Mouse (Mus musculus) heart, postnatal 0 days (tissue): ENCODE measurements around the gene Trove2. TPM values are rescaled to one million over a fixed set of nuclear protein-coding genes. Genes with fewer than 3 reads are reported as not detected.

Experiments
- ATAC-seq: fragments of 200-750 bp; cut with Nextera tagmentation; 2 replicates; pipeline ENCODE4 v1.8.0; 2017; ENCODE audit warnings: low read depth, moderate number of reproducible peaks, moderate library complexity; ENCODE audit not compliant: insufficient read depth
- DNase-seq: peaks from one replicate; pipeline ENCODE4 v3.0.0-alpha.2; 2016; ENCODE audit warnings: low spot score
- H3K27ac ChIP-seq: fragments of 300-500 bp; sonication (generic); 2 replicates; pipeline ENCODE4 v1.5.1; 2014; ENCODE audit warnings: low read depth, mild to moderate bottlenecking
- H3K27me3 ChIP-seq: fragments of 300-500 bp; sonication (generic); 2 replicates; pipeline ENCODE4 v1.6.1; 2014; ENCODE audit warnings: low read length, mixed read lengths; ENCODE audit not compliant: control insufficient read depth, insufficient read depth
- H3K36me3 ChIP-seq: fragments of 300-500 bp; sonication (generic); replicated peaks from 2 replicates; pipeline ENCODE4 v1.6.1; 2014; ENCODE audit warnings: low read length, mixed read lengths; ENCODE audit not compliant: control insufficient read depth, insufficient read depth
- H3K4me1 ChIP-seq: fragments of 300-500 bp; sonication (generic); 2 replicates; pipeline ENCODE4 v1.6.1; 2014; ENCODE audit warnings: antibody characterized with exemption; ENCODE audit not compliant: control insufficient read depth, insufficient read depth
- H3K4me2 ChIP-seq: fragments of 300-500 bp; sonication (generic); 2 replicates; pipeline ENCODE4 v1.6.1; 2014; ENCODE audit warnings: low read depth, mild to moderate bottlenecking, low read length, moderate library complexity
- H3K4me3 ChIP-seq: fragments of 300-500 bp; sonication (generic); 2 replicates; pipeline ENCODE4 v1.5.1; 2014; ENCODE audit warnings: low read depth, low read length
- H3K9ac ChIP-seq: fragments of 300-500 bp; sonication (generic); replicated peaks from 2 replicates; pipeline ENCODE4 v1.6.1; 2014; ENCODE audit warnings: low read depth, low read length, mixed read lengths
- H3K9me3 ChIP-seq: fragments of 300-500 bp; sonication (generic); replicated peaks from 2 replicates; pipeline ENCODE4 v1.6.1; 2016; ENCODE audit warnings: low read length; ENCODE audit not compliant: control insufficient read depth
- CTCF ChIP-seq: IDR thresholded peaks from 2 replicates; pipeline ENCODE4 v1.5.1; 2016; ENCODE audit warnings: antibody characterized with exemption, control low read depth, low read depth
- EP300 ChIP-seq: IDR thresholded peaks from 2 replicates; pipeline ENCODE4 v1.6.1; 2016; ENCODE audit warnings: antibody characterized with exemption, low read depth
- WGBS: fragments of 180-500 bp; shearing (Covaris S2); extraction: QIAGEN DNeasy Blood & Tissue Kit; methylation state at CpG from one replicate; pipeline ENCODE4 v1.1.7; 2014; 5-methylcytosine and 5-hydroxymethylcytosine counted together
- polyA plus RNA-seq: library from polyadenylated mRNA; unstranded; fragments of >200 nt; fragmentation: Nextera tagmentation; extraction: Ambion mirVana; gene quantifications from 2 replicates; pipeline ENCODE4 v1.2.1, GENCODE M21; 2015
- total RNA-seq: library from RNA; depleted of rRNA; stranded (reverse); fragments of >200 nt; gene quantifications from 2 replicates; pipeline ENCODE4 v1.2.3, GENCODE M21; 2014; ENCODE audit warnings: low replicate concordance

The Trove2 gene
- total and polyA plus RNA-seq, 2 experiments from 2014 or later: 8.6 to 13.1 TPM

DNA sequence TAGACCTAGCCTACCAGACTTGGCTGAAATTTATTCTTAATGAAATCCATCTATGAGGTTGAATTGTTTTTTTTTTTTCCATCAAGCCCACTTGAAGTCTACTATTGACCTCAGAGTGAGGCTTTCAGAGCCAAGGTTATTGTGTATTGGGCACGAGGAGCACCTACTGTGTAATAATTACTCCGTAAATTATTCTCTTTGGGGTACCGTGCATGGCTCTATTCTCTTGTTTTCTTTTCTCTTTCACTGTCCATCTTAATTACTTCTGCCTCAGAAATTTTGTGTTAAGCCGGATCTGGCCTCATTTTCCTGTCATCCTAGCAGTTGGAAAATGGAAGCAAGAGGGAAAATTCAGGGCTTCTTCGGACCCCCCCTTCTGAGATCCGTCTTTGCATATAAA lies 34.7 kb downstream of the Trove2 start:
- ATAC-seq (no peak), DNase-seq (no peak)
- peaks cover 43% of the 10 kb centered on the region for H3K36me3 ChIP-seq
- H3K27me3 ChIP-seq: no peaks in the 10 kb centered on the region
- no peaks in the 10 kb centered on the region for H3K9me3 ChIP-seq
- no peak overlapping the region for H3K4me2 ChIP-seq
- TF ChIP-seq CTCF (no peak), EP300 (no peak)
- H3K4me1 ChIP-seq: 0 out of 2 replicates have a peak, but pooled peaks cover 4% of the 10 kb centered on the region
- WGBS: 90% methylated on average over 6 of the region's 6 CpGs
- H3K4me3 ChIP-seq: no peak overlapping the region
- H3K27ac ChIP-seq: no peak overlapping the region
- H3K9ac ChIP-seq: no peak overlapping the region

DNA sequence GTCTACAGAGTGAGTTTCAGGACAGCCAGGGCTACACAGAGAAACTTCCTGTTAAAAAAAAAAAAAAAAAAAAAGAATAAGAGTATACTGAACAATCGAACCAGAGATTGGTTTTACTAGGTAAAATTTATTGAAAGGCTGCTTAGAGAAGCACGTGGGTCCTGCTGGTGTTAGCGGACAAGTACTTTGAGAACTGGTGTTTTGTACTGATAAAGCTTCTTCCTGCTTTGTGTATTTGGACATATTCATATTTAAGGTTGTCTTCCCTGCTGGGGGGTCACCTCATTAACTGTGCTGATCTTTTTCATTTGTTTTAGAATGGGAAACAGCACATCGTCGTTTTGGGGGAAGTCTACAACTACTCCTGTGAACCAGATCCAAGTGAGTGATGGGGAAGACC lies 35.5 kb downstream of the Trove2 start:
- DNase-seq: no peak
- WGBS: 84% methylated on average over 5 of the region's 5 CpGs
- no peaks in the 10 kb centered on the region for H3K9me3 ChIP-seq
- no peak for TF ChIP-seq EP300
- TF ChIP-seq CTCF: no peak
- no peak overlapping the region for H3K4me2 ChIP-seq
- ATAC-seq: no peak
- no peaks in the 10 kb centered on the region for H3K27me3 ChIP-seq
- peaks cover 34% of the 10 kb centered on the region for H3K36me3 ChIP-seq
- H3K9ac ChIP-seq: no peak overlapping the region
- H3K27ac ChIP-seq: no peak overlapping the region
- H3K4me3 ChIP-seq: no peak overlapping the region
- H3K4me1 ChIP-seq: 0 out of 2 replicates have a peak, but pooled peaks cover 4% of the 10 kb centered on the region

DNA sequence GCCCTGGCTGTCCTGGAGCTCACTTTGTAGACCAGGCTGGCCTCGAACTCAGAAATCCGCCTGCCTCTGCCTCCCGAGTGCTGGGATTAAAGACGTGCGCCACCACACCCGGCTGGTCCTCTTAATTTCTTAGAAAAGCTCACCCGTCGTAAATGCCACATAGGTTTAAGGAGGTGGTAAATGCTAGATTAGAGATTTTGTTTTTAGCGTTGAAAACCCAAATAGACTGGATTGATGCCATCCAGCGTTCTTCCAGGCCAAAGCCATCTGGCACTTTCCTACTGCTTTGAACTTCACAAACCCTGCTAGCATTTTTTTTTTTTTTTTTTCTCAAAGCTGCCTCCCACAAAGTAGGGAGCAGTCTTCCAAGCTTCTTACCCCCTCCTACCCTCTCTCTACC lies 36.3 kb downstream of the Trove2 start:
- WGBS: 81% methylated on average over 9 of the region's 10 CpGs
- Histone ChIP-seq H3K27me3 (no peaks in the 10 kb centered on the region), H3K4me3 (no peak overlapping the region), H3K4me2 (peak overlapping the region; percentile 84; the same call in 1 of the 2 replicates), H3K9ac (no peak overlapping the region), H3K36me3 (peaks cover 28% of the 10 kb centered on the region), H3K4me1 (0 out of 2 replicates have a peak, but pooled peaks cover 4% of the 10 kb centered on the region), H3K9me3 (no peaks in the 10 kb centered on the region), H3K27ac (no peak overlapping the region)
- no peak for ATAC-seq
- TF ChIP-seq CTCF (no peak), EP300 (no peak)
- no peak for DNase-seq

DNA sequence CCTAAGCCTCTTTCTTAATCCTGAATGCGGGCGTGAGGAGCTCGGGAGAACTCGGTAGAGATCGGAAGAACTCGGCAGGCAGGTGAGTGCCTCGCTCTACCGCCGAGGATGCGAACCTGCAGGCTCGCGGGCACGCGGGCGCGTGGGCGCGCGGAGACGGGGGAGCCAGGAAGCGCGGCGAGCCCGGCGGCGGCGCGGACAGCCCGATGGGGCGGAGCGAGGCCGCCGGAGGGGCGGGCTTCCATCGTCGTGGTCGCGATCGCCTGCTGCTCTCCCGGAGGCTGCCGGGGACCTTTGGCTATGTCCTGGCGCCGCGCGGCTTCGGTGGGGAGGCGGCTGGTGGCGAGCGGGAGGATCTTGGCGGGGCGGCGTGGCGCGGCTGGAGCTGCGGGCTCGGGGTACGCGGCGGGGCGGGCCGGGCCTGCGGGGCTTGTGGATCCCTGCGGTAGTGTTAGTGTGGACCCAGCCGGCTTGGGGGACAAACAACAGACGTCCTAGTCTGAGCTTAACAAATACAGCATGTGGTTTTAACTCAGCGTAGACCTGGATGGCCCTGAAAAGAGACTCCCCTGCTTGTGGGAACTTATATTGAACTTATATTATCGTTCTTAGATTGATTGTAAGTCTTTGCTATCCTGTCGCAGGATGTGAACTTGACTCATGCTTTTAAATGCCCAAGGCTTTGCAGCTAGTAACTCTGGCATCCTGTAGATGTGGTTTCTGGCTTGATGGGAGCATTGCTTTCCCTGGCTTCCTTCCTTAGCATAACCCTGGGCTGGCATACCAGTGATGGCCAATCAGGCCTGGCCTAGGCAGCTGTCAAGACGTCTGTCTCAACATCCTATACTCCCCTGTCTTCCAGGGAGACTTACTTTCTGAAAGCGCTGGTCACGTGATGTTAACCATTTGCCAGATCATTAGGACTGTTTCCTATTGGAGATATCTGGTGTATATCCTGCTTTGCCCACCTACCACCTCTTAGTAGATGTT lies 37.2 kb downstream of the Trove2 start:
- H3K9ac ChIP-seq: peak overlapping the region; percentile 79
- H3K27me3 ChIP-seq: no peaks in the 10 kb centered on the region
- H3K27ac ChIP-seq: peak overlapping the region; percentile 88
- no peaks in the 10 kb centered on the region for H3K9me3 ChIP-seq
- peak overlapping the region; percentile 84 for H3K4me2 ChIP-seq
- TF ChIP-seq CTCF (no peak), EP300 (no peak)
- H3K4me1 ChIP-seq: 0 out of 2 replicates have a peak, but pooled peaks cover 4% of the 10 kb centered on the region
- peaks cover 21% of the 10 kb centered on the region for H3K36me3 ChIP-seq
- ATAC-seq (peak; percentile 92), DNase-seq (peak; percentile 72)
- WGBS: under 1% methylated on average over 71 of the region's 71 CpGs
- peak overlapping the region; percentile 93 for H3K4me3 ChIP-seq

DNA sequence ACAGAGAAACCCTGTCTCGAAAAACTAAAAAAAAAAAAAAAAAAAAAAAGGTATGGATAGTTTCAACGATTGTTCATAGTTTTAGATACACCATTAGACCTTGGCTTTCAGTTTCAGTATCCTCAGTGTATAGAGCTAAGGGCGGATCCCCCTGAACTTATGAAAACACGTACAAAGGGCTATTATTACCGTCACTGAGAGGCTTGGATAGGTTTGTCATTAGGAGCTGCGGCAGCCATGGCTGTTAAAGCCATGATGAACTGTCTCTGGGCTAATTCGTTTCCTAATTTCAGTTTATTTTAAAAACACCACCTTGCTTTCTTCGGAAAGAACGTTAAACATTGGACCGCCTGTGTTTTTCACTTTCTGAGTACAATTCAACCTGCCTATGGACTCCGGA lies 38.1 kb downstream of the Trove2 start:
- WGBS: 24% methylated on average over 10 of the region's 11 CpGs

More for the DNA sequence above, 38.1 kb downstream of the Trove2 start:
- no peak for TF ChIP-seq EP300
- TF ChIP-seq CTCF: no peak
- Histone ChIP-seq H3K4me3 (peak overlapping the region; percentile 93), H3K4me2 (peak overlapping the region; percentile 84), H3K27me3 (no peaks in the 10 kb centered on the region), H3K36me3 (peaks cover 19% of the 10 kb centered on the region), H3K9ac (peak overlapping the region; percentile 79), H3K9me3 (no peaks in the 10 kb centered on the region), H3K4me1 (0 out of 2 replicates have a peak, but pooled peaks cover 4% of the 10 kb centered on the region), H3K27ac (no peak overlapping the region)
- DNase-seq: no peak
- ATAC-seq: no peak
